In genomic region chr1:150681433-150681832, GRCm38 (mm10) we compare ENCODE assay signal across 17 mouse cellular contexts.
DNase-seq lines count a peak whose midpoint lies in the region; ATAC-seq and TF ChIP-seq lines count a peak whose summit lies in the region.
"Had no signal": no experiment of that assay in that cellular context is flagged by ENCODE, and none has a peak within 500 bp of the region (broad histone marks: within the 10 kb centered on the region; RNA-seq: fewer than 3 reads in every experiment).

No protein-coding gene starts in this region.

- TF ChIP-seq CTCF in gastrocnemius, adult 2 months (IDR thresholded peaks at IDR 0.05), result no peak
- no peak for TF ChIP-seq CTCF in midbrain, postnatal 0 days (IDR thresholded peaks at IDR 0.05)

- H3K36me3 ChIP-seq in midbrain, embryonic 14.5 days (ENCODE audit: control insufficient read depth, insufficient read depth, low read length), result no peaks in the 10 kb centered on the region
- no peaks in the 10 kb centered on the region for H3K36me3 ChIP-seq in midbrain, embryonic 11.5 days (ENCODE audit: control insufficient read depth, insufficient read depth, low read length)
- H3K36me3 ChIP-seq in embryonic facial prominence, embryonic 10.5 days (replicated peaks), result peaks cover 40% of the 10 kb centered on the region
- no peaks in the 10 kb centered on the region for H3K36me3 ChIP-seq in midbrain, postnatal 0 days (ENCODE audit: insufficient read depth, low read length)
- H3K36me3 ChIP-seq: embryonic facial prominence, embryonic 15.5 days; G1E; liver, embryonic 12.5 days; lung, embryonic 15.5 days; neural tube, embryonic 13.5 days; stomach, embryonic 15.5 days had no signal

- no peak for ATAC-seq in midbrain, embryonic 14.5 days (ENCODE audit: low FRiP score, low TSS enrichment)
- no peak for ATAC-seq in midbrain, embryonic 11.5 days (ENCODE audit: low FRiP score)
- no peak for ATAC-seq in midbrain, postnatal 0 days (ENCODE audit: low FRiP score)
- ATAC-seq: liver, embryonic 12.5 days had no signal

- no peak for DNase-seq in gastrocnemius, adult 2 months
- no peak for DNase-seq in gastrocnemius, postnatal 14 days
- peak; percentile 23 for DNase-seq in midbrain, embryonic 14.5 days
- no peak for DNase-seq in midbrain, embryonic 11.5 days (ENCODE audit: low spot score, missing footprints)
- no peak for DNase-seq in embryonic facial prominence, embryonic 10.5 days (ENCODE audit: low spot score)
- DNase-seq in midbrain, postnatal 0 days (ENCODE audit: low spot score), result peak; percentile 37
- no peak for DNase-seq in thymus, adult 18-20 months
- DNase-seq: gastrocnemius, postnatal 25 days; kidney, adult 18-20 months; kidney, postnatal 25 days; thymus, postnatal 25 days had no signal

- H3K27ac ChIP-seq in gastrocnemius, adult 2 months, result no peak overlapping the region
- H3K27ac ChIP-seq in midbrain, embryonic 14.5 days (replicated peaks; ENCODE audit: low read depth, low read length), result no peak overlapping the region
- H3K27ac ChIP-seq in midbrain, embryonic 11.5 days (ENCODE audit: low read depth, low read length), result no peak overlapping the region
- peak overlapping the region; percentile 36 for H3K27ac ChIP-seq in embryonic facial prominence, embryonic 10.5 days (replicated peaks)
- peak overlapping the region; percentile 27; the same call in 1 of the 2 replicates for H3K27ac ChIP-seq in midbrain, postnatal 0 days (ENCODE audit: low read depth, low read length)
- H3K27ac ChIP-seq: liver, embryonic 12.5 days; lung, embryonic 15.5 days; neural tube, embryonic 13.5 days; stomach, embryonic 15.5 days had no signal

- WGBS in midbrain, embryonic 14.5 days, result 90% methylated on average over 3 of the region's 3 CpGs
- WGBS in midbrain, embryonic 11.5 days, result 91% methylated on average over 3 of the region's 3 CpGs
- whole genome bisulfite sequencing in embryonic facial prominence, embryonic 10.5 days, result 83% methylated on average over 3 of the region's 3 CpGs
- 61% methylated on average over 3 of the region's 3 CpGs for WGBS in midbrain, postnatal 0 days

- intact Hi-C loops in gastrocnemius, adult 2 months (cut with DNase I), result no loop called here
- intact Hi-C loops in gastrocnemius, postnatal 14 days (cut with DNase I; ENCODE audit: low total_unique reads), result no loop called here

- H3K9ac ChIP-seq in midbrain, embryonic 14.5 days (replicated peaks; ENCODE audit: low read length), result no peak overlapping the region
- H3K9ac ChIP-seq in midbrain, embryonic 11.5 days (ENCODE audit: low read length), result no peak overlapping the region
- H3K9ac ChIP-seq in midbrain, postnatal 0 days (replicated peaks; ENCODE audit: low read length, poor library complexity, severe bottlenecking), result no peak overlapping the region
- H3K9ac ChIP-seq: embryonic facial prominence, embryonic 15.5 days; liver, embryonic 12.5 days; lung, embryonic 15.5 days; neural tube, embryonic 13.5 days; stomach, embryonic 15.5 days had no signal

- H3K27me3 ChIP-seq in midbrain, embryonic 14.5 days (ENCODE audit: control insufficient read depth, insufficient read depth, low read length), result no peaks in the 10 kb centered on the region
- no peaks in the 10 kb centered on the region for H3K27me3 ChIP-seq in midbrain, embryonic 11.5 days (ENCODE audit: control insufficient read depth, insufficient read depth, low read length)
- no peaks in the 10 kb centered on the region for H3K27me3 ChIP-seq in embryonic facial prominence, embryonic 10.5 days (replicated peaks; ENCODE audit: low read depth, poor library complexity, severe bottlenecking)
- H3K27me3 ChIP-seq in midbrain, postnatal 0 days (ENCODE audit: insufficient read depth, low read length), result no peaks in the 10 kb centered on the region
- H3K27me3 ChIP-seq: embryonic facial prominence, embryonic 15.5 days; liver, embryonic 12.5 days; lung, embryonic 15.5 days; neural tube, embryonic 13.5 days; stomach, embryonic 15.5 days had no signal

- H3K9me3 ChIP-seq in midbrain, embryonic 14.5 days (ENCODE audit: control insufficient read depth, low read length), result no peaks in the 10 kb centered on the region
- no peaks in the 10 kb centered on the region for H3K9me3 ChIP-seq in midbrain, embryonic 11.5 days (ENCODE audit: control insufficient read depth, low read length)
- H3K9me3 ChIP-seq in embryonic facial prominence, embryonic 10.5 days, result no peaks in the 10 kb centered on the region
- H3K9me3 ChIP-seq in midbrain, postnatal 0 days (ENCODE audit: low read length), result no peaks in the 10 kb centered on the region
- H3K9me3 ChIP-seq: embryonic facial prominence, embryonic 15.5 days; G1E; liver, embryonic 12.5 days; lung, embryonic 15.5 days; neural tube, embryonic 13.5 days; stomach, embryonic 15.5 days had no signal

- H3K4me3 ChIP-seq in gastrocnemius, adult 2 months, result peak overlapping the region; percentile 51
- no peak overlapping the region for H3K4me3 ChIP-seq in midbrain, embryonic 14.5 days (replicated peaks; ENCODE audit: low read depth, low read length)
- H3K4me3 ChIP-seq in midbrain, embryonic 11.5 days (ENCODE audit: low read depth, low read length), result no peak overlapping the region
- H3K4me3 ChIP-seq in embryonic facial prominence, embryonic 10.5 days, result no peak overlapping the region
- H3K4me3 ChIP-seq in midbrain, postnatal 0 days (ENCODE audit: low read depth, low read length), result no peak overlapping the region
- H3K4me3 ChIP-seq: embryonic facial prominence, embryonic 15.5 days; liver, embryonic 12.5 days; lung, embryonic 15.5 days; neural tube, embryonic 13.5 days; stomach, embryonic 15.5 days had no signal

- no peaks in the 10 kb centered on the region for H3K4me1 ChIP-seq in midbrain, embryonic 14.5 days (ENCODE audit: control insufficient read depth, insufficient read depth, low read length)
- H3K4me1 ChIP-seq in midbrain, embryonic 11.5 days (ENCODE audit: control insufficient read depth, insufficient read depth, low read length), result no peaks in the 10 kb centered on the region
- peaks cover 27% of the 10 kb centered on the region for H3K4me1 ChIP-seq in embryonic facial prominence, embryonic 10.5 days
- no peaks in the 10 kb centered on the region for H3K4me1 ChIP-seq in midbrain, postnatal 0 days (ENCODE audit: insufficient read depth, low read length)
- H3K4me1 ChIP-seq: liver, embryonic 12.5 days; neural tube, embryonic 13.5 days; stomach, embryonic 15.5 days had no signal

- H3K4me2 ChIP-seq in midbrain, embryonic 14.5 days (ENCODE audit: low read length), result no peak overlapping the region
- no peak overlapping the region for H3K4me2 ChIP-seq in midbrain, embryonic 11.5 days
- no peak overlapping the region for H3K4me2 ChIP-seq in midbrain, postnatal 0 days (ENCODE audit: low read depth, low read length, poor library complexity, severe bottlenecking)
- H3K4me2 ChIP-seq: embryonic facial prominence, embryonic 15.5 days; liver, embryonic 12.5 days; lung, embryonic 15.5 days; neural tube, embryonic 13.5 days; stomach, embryonic 15.5 days had no signal

Comparison
In these comparisons a context has a peak if more than half of its experiments do, and no peak if none do; other contexts are left out.
1. DNase-seq: peak in midbrain, embryonic 14.5 days (single experiment) and midbrain, postnatal 0 days (single experiment); none in gastrocnemius, adult 2 months (single experiment), gastrocnemius, postnatal 14 days (single experiment), midbrain, embryonic 11.5 days (single experiment), embryonic facial prominence, embryonic 10.5 days (single experiment) and thymus, adult 18-20 months (0 of 2).
2. H3K27ac ChIP-seq: peak in embryonic facial prominence, embryonic 10.5 days (single experiment) and midbrain, postnatal 0 days (single experiment); none in gastrocnemius, adult 2 months (single experiment), midbrain, embryonic 14.5 days (single experiment) and midbrain, embryonic 11.5 days (single experiment).